Mouse (Mus musculus) embryonic facial prominence, embryonic 10.5 days (tissue): Measurements from ENCODE around the gene Lrriq4. TPM values are rescaled to one million over a fixed set of nuclear protein-coding genes. Genes with fewer than 3 reads are reported as not detected.
A peak's percentile ranks its signal among the peaks of the same experiment; 100 is the strongest.

Experiments used
- DNase-seq: peaks from one replicate; pipeline ENCODE4 v3.0.0-alpha.2; 2017; ENCODE audit warnings: low spot score
- H3K27ac ChIP-seq: fragments of 300-500 bp; sonication (generic); replicated peaks from 2 replicates; pipeline ENCODE4 v1.5.1; 2016; ENCODE audit warnings: mild to moderate bottlenecking
- H3K27me3 ChIP-seq: fragments of 300-500 bp; sonication (generic); replicated peaks from 2 replicates; pipeline ENCODE4 v1.6.1; 2016; ENCODE audit warnings: low read depth, mild to moderate bottlenecking; ENCODE audit not compliant: poor library complexity, severe bottlenecking
- H3K36me3 ChIP-seq: fragments of 300-500 bp; sonication (generic); replicated peaks from 2 replicates; pipeline ENCODE4 v1.6.1; 2016; ENCODE audit warnings: mild to moderate bottlenecking, moderate library complexity
- H3K4me1 ChIP-seq: fragments of 300-500 bp; sonication (generic); 2 replicates; pipeline ENCODE4 v1.6.1; 2016
- H3K4me3 ChIP-seq: fragments of 300-500 bp; sonication (generic); 2 replicates; pipeline ENCODE4 v1.5.1; 2016; ENCODE audit warnings: mild to moderate bottlenecking, moderate library complexity
- H3K9me3 ChIP-seq: fragments of 300-500 bp; sonication (generic); 2 replicates; pipeline ENCODE4 v1.6.1; 2016; ENCODE audit warnings: mild to moderate bottlenecking
- WGBS: fragments of 180-500 bp; shearing (Covaris S2); methylation state at CpG from one replicate; pipeline ENCODE4 v1.1.7; 2016; 5-methylcytosine and 5-hydroxymethylcytosine counted together
- polyA plus RNA-seq: library from polyadenylated mRNA; unstranded; fragments of >200 nt; fragmentation: Nextera tagmentation; extraction: Ambion mirVana; gene quantifications from 2 replicates; pipeline ENCODE4 v1.2.1, GENCODE M21; 2016

Lrriq4 gene
- polyA plus RNA-seq, 1 experiment from 2014 or later: not detected

- peaks cover 59% of the 10 kb centered on the region for H3K36me3 ChIP-seq
Measured at GRCm38 (mm10) chr3:30620132-30620531, 24.2 kb upstream of the Lrriq4 start.

GRCm38 (mm10) chr3:30633681-30634080 is 10.6 kb upstream of the Lrriq4 start:
- 73% methylated on average over 3 of the region's 3 CpGs for WGBS
- no peaks in the 10 kb centered on the region for H3K9me3 ChIP-seq
- DNase-seq: no peak
- no peaks in the 10 kb centered on the region for H3K4me1 ChIP-seq
- no peak overlapping the region for H3K27ac ChIP-seq
- H3K4me3 ChIP-seq: no peak overlapping the region
- no peaks in the 10 kb centered on the region for H3K27me3 ChIP-seq
- no peaks in the 10 kb centered on the region for H3K36me3 ChIP-seq

More at GRCm38 (mm10) chr3:30620132-30620531, 24.2 kb upstream of the Lrriq4 start:
- Histone ChIP-seq H3K27me3 (no peaks in the 10 kb centered on the region), H3K4me3 (no peak overlapping the region), H3K27ac (no peak overlapping the region), H3K9me3 (no peaks in the 10 kb centered on the region), H3K4me1 (no peaks in the 10 kb centered on the region)
- WGBS: 80% methylated on average over 8 of the region's 8 CpGs
- no peak for DNase-seq

DNA sequence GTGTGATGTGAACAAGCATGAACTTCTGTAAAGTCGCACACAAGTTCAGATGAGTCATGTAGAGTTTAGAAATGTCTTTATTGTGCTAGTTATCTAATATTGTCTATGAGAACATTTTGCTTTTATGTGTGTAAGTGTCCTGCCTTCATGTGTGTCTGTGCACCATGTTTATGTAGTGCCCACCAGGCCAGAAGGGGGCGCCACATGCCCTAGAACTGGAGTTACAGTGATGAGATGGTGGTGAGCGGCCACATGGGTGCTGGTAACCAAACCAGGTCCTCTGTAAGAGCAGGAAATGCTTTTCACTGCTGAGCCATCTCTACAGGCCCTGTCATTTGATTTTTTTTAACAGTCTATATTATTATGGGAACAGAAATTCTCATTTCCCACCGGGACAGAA is 8.7 kb upstream of the Lrriq4 start:
- Histone ChIP-seq H3K4me3 (no peak overlapping the region), H3K36me3 (no peaks in the 10 kb centered on the region), H3K27ac (no peak overlapping the region), H3K27me3 (no peaks in the 10 kb centered on the region), H3K9me3 (no peaks in the 10 kb centered on the region), H3K4me1 (no peaks in the 10 kb centered on the region)
- 82% methylated on average over 4 of the region's 4 CpGs for WGBS
- no peak for DNase-seq

DNA sequence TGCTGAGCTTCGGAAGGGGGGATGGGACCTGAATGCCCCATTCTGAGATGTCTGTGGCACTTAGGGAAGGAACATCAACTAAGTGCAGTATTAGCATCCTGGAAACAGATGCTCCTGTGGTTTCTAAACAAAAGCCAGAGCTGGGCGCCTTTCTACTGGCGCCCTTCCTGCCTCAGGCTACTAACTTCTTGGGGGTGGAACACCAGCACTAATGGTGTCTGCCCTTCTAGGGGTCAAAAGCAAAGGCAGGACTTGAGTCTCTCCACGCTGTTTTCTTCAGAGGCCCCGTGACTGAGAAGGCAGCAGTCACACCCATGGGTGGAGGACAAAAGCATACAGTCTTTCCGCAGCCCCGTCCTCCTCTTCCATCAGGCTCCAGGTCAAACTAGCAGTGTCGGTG is 2.5 kb downstream of the Lrriq4 start:
- Histone ChIP-seq H3K36me3 (no peaks in the 10 kb centered on the region), H3K27me3 (peaks cover 48% of the 10 kb centered on the region), H3K4me3 (peak overlapping the region; percentile 58; the same call in 1 of the 2 replicates), H3K4me1 (peaks cover 25% of the 10 kb centered on the region), H3K9me3 (no peaks in the 10 kb centered on the region), H3K27ac (no peak overlapping the region)
- WGBS: 31% methylated on average over 8 of the region's 8 CpGs
- DNase-seq: no peak

GRCm38 (mm10) chr3:30647440-30648090 is 3.3 kb downstream of the Lrriq4 start, which contains the start of gene Lrrc34:
Lrrc34 (minus strand) TSS chr3:30647869.
- H3K4me3 ChIP-seq: peak within 1 kb of the TSS; percentile 58
- peaks cover 28% of the 10 kb centered on the region for H3K4me1 ChIP-seq
- H3K27me3 ChIP-seq: peaks cover 50% of the 10 kb centered on the region
- peak; percentile 85 for DNase-seq
- no peaks in the 10 kb centered on the region for H3K36me3 ChIP-seq
- peak within 1 kb of the TSS; percentile 68 for H3K27ac ChIP-seq
- H3K9me3 ChIP-seq: no peaks in the 10 kb centered on the region
- 2% methylated on average over 25 of the region's 25 CpGs for WGBS

- Histone ChIP-seq H3K27ac (no peak overlapping the region), H3K27me3 (peaks cover 50% of the 10 kb centered on the region), H3K4me3 (no peak overlapping the region), H3K4me1 (peaks cover 28% of the 10 kb centered on the region), H3K36me3 (no peaks in the 10 kb centered on the region), H3K9me3 (no peaks in the 10 kb centered on the region)
- WGBS: 93% methylated on average over 2 of the region's 2 CpGs
- DNase-seq: no peak
Measured at GRCm38 (mm10) chr3:30648466-30648865, 4.2 kb downstream of the Lrriq4 start.

- Histone ChIP-seq H3K9me3 (no peaks in the 10 kb centered on the region), H3K4me1 (peaks cover 28% of the 10 kb centered on the region), H3K27me3 (peaks cover 50% of the 10 kb centered on the region), H3K27ac (no peak overlapping the region), H3K4me3 (peak overlapping the region; percentile 58), H3K36me3 (no peaks in the 10 kb centered on the region)
- DNase-seq: peak; percentile 57
- WGBS: under 1% methylated on average over 41 of the region's 41 CpGs
Measured at GRCm38 (mm10) chr3:30650062-30650841, 5.9 kb downstream of the Lrriq4 start.

- WGBS: 84% methylated on average over 5 of the region's 5 CpGs
- no peaks in the 10 kb centered on the region for H3K36me3 ChIP-seq
- no peak overlapping the region for H3K4me3 ChIP-seq
- H3K27me3 ChIP-seq: peaks cover 11% of the 10 kb centered on the region
- DNase-seq: no peak
- H3K4me1 ChIP-seq: 0 out of 2 replicates have a peak, but pooled peaks cover 3% of the 10 kb centered on the region
- H3K27ac ChIP-seq: no peak overlapping the region
- no peaks in the 10 kb centered on the region for H3K9me3 ChIP-seq
Measured at GRCm38 (mm10) chr3:30655937-30656336, 11.6 kb downstream of the Lrriq4 start.

DNA sequence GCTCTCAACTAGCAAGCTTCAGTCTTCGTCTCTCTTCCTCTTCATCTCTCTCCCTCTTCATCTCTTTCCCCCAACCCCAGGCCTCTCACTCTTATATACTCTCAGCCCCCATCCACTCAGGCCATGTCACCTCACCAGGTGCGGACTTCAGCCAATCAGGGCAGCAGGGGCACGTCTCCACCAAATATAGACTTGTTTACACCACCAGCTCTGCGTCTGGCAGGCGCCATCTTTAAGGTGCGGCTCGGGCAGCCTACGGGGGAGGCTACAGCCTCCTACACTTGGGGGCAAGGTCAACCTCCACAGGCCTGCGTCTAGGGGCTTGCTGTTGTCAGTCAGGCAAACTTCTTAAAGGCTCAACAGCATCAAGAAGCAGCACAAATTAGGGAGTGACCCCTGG is 14.2 kb downstream of the Lrriq4 start:
- H3K27ac ChIP-seq: no peak overlapping the region
- H3K4me1 ChIP-seq: no peaks in the 10 kb centered on the region
- DNase-seq: no peak
- H3K9me3 ChIP-seq: no peaks in the 10 kb centered on the region
- H3K36me3 ChIP-seq: no peaks in the 10 kb centered on the region
- 85% methylated on average over 9 of the region's 9 CpGs for WGBS
- H3K27me3 ChIP-seq: no peaks in the 10 kb centered on the region
- H3K4me3 ChIP-seq: no peak overlapping the region

DNA sequence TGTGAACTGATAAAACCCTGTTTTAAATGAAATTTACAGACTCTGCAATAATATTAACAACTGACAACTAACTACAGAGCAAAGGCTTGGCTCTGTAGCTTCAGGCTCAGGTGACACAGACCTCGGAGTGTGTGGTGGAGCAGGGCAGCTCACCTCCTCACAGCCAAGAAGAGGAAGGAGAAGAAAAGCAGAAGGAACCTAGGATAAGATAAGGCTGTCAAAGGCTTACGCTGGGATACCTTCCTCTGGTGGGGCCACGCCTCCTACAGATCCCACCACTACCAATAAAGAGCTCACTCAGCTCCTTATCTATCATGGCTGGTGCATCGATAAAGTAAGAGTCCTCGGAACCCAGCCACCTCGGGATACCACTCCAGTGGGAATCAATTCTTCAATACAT is 38.9 kb downstream of the Lrriq4 start:
- WGBS: 87% methylated on average over 6 of the region's 6 CpGs
- Histone ChIP-seq H3K27ac (no peak overlapping the region), H3K4me3 (no peak overlapping the region), H3K4me1 (no peaks in the 10 kb centered on the region), H3K9me3 (no peaks in the 10 kb centered on the region), H3K36me3 (no peaks in the 10 kb centered on the region), H3K27me3 (no peaks in the 10 kb centered on the region)
- DNase-seq: no peak

DNA sequence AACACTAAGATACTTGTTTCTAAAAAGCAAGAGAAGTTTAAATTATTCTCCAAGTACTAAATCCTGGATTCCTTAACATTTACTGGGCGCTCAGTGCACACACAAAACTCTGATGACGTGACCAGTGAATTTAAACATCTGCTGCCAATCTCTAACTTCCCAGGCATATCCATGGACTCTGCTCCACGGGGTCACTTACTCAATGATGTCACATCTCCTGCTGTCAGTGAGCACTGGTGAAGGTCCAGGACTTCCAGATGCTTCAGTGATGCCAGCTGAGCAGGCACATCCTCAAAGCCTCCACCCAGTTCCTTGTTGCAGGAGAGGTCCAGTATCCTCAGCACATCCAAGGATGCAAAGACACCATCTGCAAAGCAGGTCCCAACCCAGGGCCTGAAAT is 42.9 kb downstream of the Lrriq4 start:
- no peaks in the 10 kb centered on the region for H3K9me3 ChIP-seq
- WGBS: 72% methylated on average over 3 of the region's 3 CpGs
- DNase-seq: no peak
- no peaks in the 10 kb centered on the region for H3K36me3 ChIP-seq
- H3K27ac ChIP-seq: no peak overlapping the region
- H3K4me3 ChIP-seq: no peak overlapping the region
- no peaks in the 10 kb centered on the region for H3K4me1 ChIP-seq
- H3K27me3 ChIP-seq: no peaks in the 10 kb centered on the region

GRCm38 (mm10) chr3:30690976-30691375 is 46.7 kb downstream of the Lrriq4 start:
- WGBS: 69% methylated on average over 7 of the region's 7 CpGs
- Histone ChIP-seq H3K27ac (no peak overlapping the region), H3K36me3 (no peaks in the 10 kb centered on the region), H3K4me3 (no peak overlapping the region), H3K9me3 (no peaks in the 10 kb centered on the region), H3K4me1 (no peaks in the 10 kb centered on the region), H3K27me3 (no peaks in the 10 kb centered on the region)
- DNase-seq: no peak

DNA sequence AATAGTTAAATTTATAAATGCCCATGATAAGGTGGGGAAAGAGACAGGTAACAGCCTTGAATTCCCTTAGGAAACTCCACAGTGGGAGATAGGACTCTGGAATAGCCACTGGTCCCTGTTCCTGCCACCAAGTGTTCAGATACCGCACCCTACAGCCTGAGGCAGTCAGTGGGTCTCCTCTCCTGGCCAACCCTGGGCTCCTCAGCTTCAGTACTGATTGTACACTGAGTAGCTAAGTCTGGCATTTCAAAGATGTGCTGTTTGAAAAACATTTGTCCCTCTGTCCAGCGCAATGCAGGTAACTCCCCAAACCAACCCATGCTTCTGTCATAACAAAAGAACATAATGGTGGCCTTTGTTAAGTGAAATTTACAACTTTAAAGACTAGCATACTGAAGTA is 51.4 kb downstream of the Lrriq4 start:
- WGBS: 89% methylated on average over 2 of the region's 2 CpGs
- H3K4me3 ChIP-seq: no peak overlapping the region
- no peaks in the 10 kb centered on the region for H3K27me3 ChIP-seq

More for the DNA sequence above, 51.4 kb downstream of the Lrriq4 start:
- Histone ChIP-seq H3K36me3 (no peaks in the 10 kb centered on the region), H3K4me1 (no peaks in the 10 kb centered on the region), H3K9me3 (no peaks in the 10 kb centered on the region), H3K27ac (no peak overlapping the region)
- no peak for DNase-seq
